Mouse (Mus musculus): ENCODE measurements around the gene Cd180.

Gene Cd180

DNA sequence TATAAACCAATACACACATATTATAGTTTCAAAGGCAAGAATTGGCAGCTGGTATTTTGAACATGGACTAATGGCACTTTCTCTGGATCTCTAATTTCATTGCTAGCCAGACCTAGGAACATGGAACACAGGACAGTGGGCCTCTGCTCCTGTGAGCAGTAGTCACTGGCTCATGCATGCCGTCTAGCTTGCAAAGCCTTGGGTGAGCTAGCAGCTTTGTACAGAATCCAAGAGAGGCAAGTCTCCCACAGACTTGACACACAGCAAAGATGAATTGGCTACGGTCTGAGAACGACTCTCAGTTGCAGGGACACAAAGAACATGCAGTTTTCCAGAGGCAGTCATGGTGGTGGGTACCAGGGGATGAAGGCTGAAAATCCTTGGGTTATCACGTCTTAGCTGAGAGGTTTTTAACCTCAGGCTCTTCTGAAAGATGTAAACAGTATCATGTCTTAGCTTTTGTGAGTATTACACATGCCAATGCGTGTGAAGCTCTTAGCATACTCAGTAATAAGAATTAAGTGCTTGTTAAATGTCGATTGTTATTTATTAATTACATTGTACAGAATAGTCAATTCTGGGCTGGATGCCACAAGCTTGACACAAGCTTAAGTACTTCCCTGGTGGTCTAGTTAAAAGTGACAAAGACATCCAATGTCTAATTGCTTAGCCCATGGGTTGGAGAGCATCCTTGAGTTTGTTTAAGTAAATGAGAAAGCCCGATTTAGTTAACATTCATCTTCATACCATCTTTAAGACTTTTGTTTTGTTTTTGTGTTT lies 90.4 kb downstream of the Cd180 start:
- no peak for DNase-seq

DNA sequence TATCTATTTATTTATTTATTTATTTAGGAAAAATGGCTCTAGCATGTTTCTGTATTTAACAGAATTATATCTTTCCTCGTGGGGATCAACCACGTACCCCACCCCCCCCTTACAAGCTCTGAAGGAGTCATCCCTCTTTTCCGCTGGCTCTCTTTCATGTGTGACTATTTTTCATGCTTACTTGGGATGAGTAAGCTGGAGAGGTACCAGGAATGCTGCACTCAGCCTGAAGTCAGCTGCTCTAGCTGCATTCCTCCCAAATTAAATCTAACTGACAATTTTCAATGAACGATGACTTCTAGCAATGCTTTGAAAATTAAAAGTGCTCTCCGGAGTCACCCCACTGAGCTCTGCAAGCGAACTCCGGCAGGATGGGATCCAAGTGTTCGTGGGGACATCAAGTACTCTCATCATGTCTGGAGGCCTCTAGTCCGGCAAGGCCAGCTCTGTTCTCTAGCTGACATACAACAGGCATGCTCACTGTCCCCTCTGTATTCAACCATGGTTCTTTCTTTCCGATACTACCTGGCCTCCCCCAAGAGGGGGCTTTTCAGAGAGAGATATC lies 93.4 kb downstream of the Cd180 start:
- no peak for DNase-seq

Measured in kidney, adult 18-20 months (tissue).